Mouse (Mus musculus) left cerebral cortex, postnatal 4 days (tissue): ENCODE measurements around the gene Ppcdc. TPM values are rescaled to one million over a fixed set of nuclear protein-coding genes. Genes with fewer than 3 reads are reported as not detected.
A peak's percentile ranks its signal among the peaks of the same experiment; 100 is the strongest.

Experiments used
- DNase-seq: peaks from one replicate; pipeline ENCODE4 v3.0.0-alpha.2; 2022
- intact Hi-C: fragments of 180-260 bp; cut with DNase I; formaldehyde crosslinking; loops from one replicate; pipeline ENCODE4 v1.15.1; 2025
- total RNA-seq, 2 experiments: library from RNA; stranded (reverse); gene quantifications; 2 replicates each; pipeline ENCODE4 v1.2.3; 2021

Ppcdc gene
- total RNA-seq: 10 to 100 TPM; 12.9 to 14.6 TPM

DNA sequence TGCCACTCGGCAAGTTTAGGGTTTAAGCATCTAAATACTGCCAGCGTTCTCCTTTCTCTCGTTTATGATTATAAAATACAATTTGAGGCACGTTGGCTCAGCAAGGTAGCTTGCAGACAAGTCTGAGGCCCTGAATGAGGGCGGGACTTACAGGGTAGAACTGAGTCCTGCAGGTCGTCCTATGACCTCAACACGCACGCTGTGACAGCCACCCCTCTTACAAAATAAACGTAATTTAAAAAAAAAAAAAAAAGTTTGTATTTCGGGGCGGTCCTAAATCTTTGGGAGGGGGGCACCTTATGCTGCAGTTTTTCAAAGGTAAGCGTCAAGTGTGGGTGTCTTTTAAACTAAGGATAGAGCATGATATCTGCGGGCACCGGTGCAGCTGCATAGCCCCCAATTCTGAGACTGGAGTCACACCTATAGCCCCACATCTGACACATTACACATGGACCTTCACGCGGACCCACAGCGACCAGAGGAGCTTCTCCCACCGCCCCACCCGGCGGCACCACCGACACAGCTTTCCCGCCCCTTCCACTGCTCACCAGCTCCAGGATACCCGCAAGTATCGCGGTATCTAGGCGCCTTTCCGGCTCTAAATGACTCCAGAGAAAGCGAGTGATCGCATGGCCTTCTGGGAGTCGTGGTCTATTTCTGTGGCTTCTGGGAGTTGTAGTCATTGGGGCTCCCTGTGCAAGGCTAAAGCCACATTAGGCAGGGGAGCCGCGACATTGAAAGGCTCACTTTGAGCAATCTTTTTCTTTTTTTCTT lies at the start of gene Ppcdc:
TSS of gene Ppcdc (minus strand) at position 603 of the 774 bp plus-strand sequence.
- intact Hi-C loops: no loop called here

DNA sequence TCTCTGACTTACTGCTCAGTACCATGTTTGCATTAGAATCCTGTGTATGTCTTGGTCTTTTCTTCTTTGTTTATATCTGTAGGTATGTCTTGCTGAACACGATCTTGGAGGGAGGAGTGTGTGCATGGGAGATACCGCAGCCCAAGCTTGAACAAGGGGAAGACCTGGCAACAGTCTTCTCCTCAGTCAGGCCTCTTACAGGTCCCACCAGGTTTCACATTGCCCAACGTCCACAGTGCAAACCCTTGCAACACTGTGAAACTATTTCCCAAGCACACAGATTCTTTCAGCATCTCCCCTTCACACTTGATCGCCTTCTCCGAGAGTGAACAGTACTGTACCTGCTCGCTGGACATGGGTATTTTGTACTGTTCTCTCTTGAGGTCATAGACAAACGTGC lies 47.9 kb upstream of the Ppcdc start:
- DNase-seq: no peak
- intact Hi-C loops: no loop called here

More for the DNA sequence above, at the start of gene Ppcdc:
- peak; percentile 93 for DNase-seq

DNA sequence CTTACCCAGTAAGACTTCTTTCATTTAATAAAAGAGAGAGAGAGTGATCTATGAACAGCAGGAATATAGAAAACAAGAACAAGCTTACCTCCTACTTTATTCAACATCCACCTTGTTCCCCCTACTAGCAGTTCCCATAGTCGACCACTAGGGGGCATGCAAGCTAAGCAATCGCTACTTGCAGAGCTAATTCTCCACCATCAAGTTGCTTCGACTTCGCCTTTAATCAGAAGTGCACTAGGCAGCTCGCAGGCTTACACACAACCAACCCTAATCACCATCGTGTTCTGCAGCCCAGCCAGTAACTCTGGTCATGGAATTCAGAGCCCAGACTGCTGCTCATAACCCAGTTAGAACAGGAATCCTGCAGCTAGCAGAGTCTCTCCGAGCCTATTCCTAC lies 45.9 kb upstream of the Ppcdc start:
- peak; percentile 86 for DNase-seq
- intact Hi-C loops: no loop called here

DNA sequence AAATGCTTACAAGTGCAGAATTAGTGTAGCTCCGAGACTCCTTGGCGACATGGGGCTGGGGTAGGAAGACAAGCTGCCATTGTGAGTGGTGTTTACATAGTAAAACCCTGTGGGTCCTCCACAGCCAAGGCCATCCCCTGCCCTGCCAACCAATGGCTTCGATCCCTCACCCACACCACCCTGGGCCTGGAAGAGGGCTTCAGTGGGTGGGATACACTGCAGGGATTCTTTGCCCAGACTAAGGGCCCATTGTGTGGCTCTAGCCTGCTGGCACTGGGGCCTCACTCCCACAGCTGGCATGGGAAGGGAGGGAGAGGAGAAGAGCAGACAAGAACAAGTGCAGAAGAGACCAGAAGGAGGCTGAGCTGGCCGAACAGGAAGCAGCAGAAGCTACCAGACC lies 29.0 kb upstream of the Ppcdc start:
- intact Hi-C loops: no loop called here
- DNase-seq: peak; percentile 43

DNA sequence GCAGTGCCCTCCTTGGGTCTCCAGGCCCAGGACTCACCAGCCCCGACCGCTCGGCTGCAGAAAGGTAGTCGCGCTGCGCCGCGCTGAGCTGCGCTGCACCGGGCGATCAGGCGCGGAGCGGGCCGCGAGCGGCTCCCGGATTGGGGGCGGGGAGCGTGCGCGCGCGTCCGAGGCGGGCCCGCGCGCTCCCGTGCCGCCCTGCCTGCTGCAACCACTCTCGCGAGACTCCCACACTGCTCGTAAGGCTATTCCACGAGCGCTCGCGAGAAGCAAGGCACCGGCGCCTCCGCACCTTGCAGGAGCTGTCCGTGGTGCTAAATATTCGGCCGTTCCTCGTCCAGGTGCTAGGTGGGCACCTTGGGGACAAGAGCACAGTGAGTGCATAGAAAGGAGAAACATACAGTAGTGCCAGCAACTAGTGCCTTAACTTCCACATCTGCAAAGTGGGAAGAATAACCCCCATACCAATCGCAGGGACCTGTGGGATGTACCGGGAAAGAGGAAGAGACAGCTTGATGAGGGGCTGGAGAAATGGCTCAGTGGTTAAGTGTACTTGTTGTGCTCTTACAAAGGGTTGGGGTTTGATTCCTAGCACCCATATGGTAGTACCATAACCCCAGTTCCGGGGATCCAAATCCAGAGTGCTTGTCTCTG lies 28.1 kb upstream of the Ppcdc start, which contains the start of gene Scamp5:
TSS of gene Scamp5 (minus strand) at position 165 of the 654 bp plus-strand sequence.
- intact Hi-C loops: no loop called here
- peak; percentile 93 for DNase-seq

DNA sequence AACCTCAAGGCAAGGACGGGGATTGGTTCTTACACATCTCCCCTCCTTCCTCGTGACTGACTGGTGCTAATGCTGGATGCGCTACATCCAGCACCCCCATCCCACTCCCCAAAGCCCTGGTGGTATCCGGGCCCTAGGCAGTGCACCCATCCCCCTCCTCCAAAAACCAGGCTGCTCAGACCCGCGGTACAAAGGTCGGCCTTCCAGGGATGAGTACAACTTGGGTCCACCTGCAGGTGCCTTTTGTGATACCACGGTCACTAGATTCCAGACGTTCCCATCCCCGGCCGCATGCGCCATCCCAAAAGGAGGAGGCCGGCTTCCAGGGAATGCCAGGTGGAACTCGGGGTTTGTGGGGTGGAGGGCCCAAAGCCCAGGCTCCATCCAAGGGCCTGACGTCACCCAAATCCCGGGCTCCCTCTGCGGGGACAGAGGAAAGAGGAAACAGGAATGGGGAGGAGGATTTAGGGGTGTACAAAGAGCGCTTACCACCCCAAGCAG lies 27.4 kb upstream of the Ppcdc start:
- DNase-seq: peak; percentile 52
- intact Hi-C loops: no loop called here

DNA sequence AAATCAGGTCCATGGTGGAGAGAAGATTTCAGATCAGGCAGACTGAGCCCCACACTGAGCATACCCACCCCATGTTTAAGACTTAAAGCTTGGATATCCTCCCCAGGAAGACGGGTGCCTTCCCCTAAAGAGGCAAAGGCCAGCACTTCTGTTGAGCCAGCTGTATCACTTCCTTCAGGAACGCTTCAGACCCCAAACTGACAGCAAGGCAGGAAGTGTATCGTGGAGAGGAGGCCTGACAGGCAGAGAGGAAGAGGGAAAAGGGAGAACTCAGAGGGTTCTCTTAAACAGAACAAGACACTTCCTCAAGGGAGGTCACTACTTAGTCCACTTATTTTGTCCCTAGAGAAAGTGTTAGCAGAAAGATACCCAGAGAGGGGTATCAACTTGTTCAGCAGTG lies 26.2 kb upstream of the Ppcdc start:
- intact Hi-C loops: no loop called here
- DNase-seq: no peak

DNA sequence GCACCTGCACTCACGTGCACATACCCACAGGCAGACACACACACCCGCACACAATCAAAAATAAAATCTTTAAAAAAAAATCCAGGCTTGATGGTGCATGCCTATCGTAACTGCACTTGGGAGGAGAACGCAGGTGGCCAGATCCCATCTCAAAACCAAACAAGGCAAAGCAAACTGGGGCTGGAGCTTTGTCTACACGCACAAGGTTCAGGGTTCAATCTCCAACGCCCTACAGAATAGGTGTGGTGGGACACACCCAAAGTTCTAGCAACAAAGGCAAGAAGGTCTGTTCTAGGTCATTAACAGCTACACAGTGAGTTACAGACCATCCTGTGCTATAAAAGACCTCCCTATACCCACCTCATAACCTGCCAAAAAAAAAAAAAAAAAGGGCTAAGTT lies 22.9 kb upstream of the Ppcdc start:
- intact Hi-C loops: no loop called here
- no peak for DNase-seq

DNA sequence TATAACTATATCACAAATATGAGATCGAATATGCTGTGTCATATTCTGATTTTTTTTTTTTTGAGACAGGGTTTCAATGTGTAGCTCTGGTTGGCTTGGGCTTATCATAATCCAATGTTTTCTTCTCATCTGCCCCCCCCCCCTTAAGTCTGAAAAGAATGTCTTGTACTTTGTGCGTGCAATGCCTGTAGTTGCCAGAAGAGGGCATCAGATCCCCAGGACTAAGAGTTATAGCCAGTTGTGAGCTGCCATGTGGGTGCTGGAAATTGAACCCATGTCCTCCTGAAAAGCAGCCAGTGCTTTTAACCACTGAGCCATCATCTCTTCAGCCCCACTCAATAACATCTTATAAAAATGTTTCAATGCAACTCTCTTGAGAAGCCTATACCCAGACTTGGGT lies 19.8 kb upstream of the Ppcdc start:
- no peak for DNase-seq
- intact Hi-C loops: no loop called here

DNA sequence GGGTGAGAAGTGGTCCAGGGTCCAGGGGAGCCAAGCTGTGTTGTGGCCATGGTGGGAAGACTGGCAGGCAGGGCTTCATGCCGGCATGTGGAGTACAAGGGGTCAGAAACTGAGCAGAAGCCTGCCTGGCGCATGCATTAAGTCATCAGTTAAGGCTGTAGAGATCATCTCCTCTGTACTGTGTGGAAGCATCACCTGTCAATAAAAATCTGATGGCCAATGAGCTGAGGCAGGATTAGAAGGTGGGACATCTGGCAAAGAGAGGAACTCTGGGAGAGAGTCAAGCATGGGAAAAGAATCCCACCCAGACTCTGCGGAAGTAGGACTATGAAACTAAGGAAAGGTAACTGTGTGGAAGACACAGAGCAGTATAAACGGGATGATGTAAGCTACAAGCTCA lies 13.6 kb upstream of the Ppcdc start:
- no peak for DNase-seq
- intact Hi-C loops: no loop called here

DNA sequence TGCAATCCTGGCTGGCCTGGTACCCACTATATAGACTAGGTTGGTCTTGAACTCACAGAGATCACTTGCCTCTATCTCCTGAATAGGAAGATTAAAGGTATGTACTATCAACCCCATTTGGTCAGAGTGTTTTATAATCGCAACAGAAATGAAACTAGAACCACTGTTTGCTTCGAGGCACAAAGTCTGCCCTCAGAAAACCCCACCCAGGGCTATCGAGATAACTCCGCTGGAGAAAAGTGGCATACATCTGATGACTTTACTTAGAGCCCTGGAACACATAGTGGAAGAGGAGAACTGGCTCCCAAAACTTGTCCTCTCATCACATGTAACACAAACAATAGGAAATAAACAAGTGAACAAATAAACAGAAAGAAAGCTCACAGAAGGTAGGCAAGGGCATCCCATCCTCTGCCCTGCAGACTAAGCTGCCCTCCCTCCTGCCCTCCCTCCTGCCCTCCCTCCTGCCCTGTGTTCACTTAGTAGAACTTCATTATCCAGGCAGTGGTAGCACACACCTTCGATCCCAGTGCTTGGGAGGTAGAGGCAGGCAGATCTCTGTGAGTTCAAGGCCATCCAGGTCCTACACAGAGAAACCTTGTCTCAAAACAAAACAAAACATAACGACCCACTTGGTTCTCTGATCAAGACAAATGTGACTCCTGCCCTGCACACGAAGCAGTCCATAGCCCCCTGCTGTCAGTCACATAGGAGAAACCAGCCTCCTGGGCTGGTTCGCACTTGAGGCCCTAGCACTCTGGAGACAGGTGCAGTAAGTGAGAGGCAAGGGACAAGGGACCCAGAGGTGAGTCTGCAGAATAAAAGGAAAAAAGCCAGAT lies 12.9 kb upstream of the Ppcdc start:
- no peak for DNase-seq
- intact Hi-C loops: no loop called here

DNA sequence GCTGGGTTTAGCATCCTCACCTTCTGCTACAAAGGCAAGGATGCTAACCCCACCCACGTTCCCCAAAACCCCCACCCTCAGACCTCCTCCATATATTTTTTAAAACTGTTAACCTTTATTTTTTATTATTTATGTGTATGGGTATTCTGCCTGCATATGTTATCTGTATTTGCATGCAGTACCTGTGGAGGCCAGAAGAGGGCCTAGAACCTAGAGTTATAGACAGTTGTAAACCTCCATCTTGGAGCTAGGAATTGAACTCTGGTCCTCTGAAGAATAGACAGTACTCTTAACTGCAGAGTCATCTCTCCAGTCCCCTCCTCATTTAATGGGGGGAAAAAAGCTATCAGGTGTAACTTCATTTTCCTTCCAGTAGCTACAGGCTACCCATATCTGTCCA lies 9.8 kb upstream of the Ppcdc start:
- DNase-seq: no peak

DNA sequence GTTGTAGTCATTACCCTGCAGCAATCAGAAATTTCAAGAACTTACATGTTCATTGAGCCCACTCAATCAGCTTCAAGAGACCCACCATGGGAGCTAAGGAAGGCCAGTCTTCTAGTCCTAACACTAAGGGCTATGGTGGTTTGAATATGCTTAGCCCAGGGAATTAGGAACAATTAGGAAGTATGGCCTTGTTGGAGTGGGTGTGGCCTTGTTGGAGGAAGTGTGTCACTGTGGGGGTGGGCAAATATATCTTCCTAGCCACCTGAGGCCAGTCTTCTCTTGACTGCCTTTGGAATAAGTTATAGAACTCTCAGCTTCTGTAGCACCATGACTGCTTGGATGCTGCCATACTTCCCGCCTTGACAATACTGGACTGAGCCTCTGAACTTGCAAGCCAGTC lies 696 bp upstream of the Ppcdc start:
- DNase-seq: no peak
- intact Hi-C loops: no loop called here

More for the DNA sequence above, 9.8 kb upstream of the Ppcdc start:
- intact Hi-C loops: no loop called here

DNA sequence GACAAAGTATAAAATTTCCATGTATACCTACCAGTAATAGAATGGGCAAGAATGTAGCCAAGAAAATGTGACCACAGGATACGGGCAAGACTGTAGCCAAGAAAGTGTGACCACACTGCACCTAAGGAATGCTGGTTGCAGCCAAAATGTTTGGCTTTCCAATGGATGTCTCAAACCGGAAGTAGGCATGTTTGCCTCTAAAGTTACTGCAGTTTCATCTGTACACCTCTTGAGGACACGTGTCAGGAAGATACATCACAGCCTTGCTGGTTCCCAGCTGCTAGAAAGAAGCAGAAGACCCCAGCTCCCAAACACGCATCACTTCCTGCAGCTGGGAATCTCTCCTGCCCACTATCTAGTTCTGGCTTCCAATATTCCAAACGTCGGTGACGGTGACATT lies 841 bp downstream of the Ppcdc start:
- intact Hi-C loops: no loop called here
- DNase-seq: no peak

DNA sequence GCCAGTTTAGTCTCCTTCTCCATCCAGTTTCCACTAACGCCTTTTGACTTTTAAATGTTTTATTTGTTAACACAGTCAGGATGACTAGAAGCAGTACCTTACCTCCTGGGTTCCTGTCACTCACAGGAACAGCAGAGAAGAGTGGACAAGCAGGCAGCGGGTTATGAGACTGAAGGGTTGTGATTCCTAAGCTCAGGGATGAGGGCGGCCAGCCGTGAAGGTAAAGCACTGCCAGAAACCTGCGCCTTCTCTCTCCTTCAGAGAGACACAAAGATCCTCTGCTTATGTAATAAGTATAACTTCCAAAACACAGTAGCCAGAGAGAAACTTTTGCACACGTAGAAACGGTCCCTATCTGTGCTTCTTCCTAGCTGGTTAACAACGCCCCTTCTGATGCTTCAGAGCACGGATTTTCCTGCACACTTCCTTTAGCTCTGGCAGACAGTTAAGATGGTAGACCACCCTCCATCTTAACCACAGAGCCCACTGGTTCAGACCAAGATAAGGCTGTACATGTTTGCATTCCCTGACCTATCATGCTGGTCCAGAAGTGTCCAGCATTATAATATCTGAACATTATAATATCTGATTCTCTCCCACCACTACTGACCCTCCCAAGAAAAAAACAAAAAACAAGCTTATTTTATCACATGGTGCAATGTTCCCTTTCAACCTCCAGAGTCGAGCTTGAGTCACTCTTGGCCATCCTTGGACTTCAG lies 1.9 kb downstream of the Ppcdc start:
- no peak for DNase-seq
- intact Hi-C loops: no loop called here

DNA sequence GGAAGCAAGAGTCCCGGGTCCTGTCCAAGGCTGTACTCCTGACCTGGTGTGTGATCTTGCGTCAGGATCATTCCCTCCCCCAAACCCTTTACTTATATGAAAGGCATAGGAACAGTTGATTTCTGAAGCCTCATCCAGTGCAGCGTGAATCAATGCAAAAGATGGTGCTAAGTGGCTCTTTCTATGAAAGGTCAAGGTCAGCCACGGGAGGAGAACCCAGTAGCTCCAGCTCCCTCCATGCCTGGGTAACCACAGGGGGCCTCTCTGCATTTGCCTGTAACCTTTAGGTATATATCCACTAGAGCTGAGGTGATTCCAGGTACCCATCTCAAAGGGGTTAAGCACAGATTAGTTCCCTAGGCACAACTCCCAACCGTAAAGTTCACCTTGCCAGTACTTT lies 3.8 kb downstream of the Ppcdc start:
- intact Hi-C loops: no loop called here

DNA sequence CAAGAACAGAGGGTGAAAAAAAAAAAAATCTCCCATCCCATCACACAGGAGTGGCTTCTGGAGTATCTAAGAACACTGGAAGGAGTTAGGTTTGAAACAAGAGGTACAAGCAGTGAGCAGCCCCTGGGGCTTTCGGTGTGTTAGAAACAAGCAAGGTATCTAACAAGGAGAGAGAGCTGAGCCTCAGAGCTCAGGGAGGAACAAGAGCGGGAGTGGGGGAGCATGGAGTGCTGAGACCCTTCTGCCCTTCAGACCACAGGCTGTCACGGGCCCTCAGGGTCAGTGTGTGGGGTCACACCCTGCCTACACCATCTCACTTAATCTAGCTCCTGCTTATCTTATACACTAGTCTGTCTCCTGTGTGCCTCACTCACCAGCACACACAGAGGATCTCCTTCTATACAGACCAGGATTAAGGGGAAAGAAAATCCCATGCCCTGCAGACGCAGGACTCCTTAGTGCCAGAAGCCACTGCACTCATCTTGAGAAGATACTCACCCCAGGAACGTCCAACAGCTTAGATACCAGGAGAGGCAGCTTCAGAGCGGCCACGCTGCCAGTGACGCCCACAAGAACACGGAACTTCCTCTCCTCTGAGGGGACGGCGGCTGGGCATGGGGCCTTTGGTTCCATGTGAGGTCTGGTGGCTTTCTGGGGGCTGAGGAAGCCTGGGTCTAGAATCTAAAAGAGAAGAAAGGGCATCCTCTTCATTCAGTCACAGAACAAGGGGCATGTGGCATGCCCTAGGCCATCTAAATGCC lies 5.3 kb downstream of the Ppcdc start:
- no peak for DNase-seq
- intact Hi-C loops: no loop called here

More for the DNA sequence above, 3.8 kb downstream of the Ppcdc start:
- no peak for DNase-seq

DNA sequence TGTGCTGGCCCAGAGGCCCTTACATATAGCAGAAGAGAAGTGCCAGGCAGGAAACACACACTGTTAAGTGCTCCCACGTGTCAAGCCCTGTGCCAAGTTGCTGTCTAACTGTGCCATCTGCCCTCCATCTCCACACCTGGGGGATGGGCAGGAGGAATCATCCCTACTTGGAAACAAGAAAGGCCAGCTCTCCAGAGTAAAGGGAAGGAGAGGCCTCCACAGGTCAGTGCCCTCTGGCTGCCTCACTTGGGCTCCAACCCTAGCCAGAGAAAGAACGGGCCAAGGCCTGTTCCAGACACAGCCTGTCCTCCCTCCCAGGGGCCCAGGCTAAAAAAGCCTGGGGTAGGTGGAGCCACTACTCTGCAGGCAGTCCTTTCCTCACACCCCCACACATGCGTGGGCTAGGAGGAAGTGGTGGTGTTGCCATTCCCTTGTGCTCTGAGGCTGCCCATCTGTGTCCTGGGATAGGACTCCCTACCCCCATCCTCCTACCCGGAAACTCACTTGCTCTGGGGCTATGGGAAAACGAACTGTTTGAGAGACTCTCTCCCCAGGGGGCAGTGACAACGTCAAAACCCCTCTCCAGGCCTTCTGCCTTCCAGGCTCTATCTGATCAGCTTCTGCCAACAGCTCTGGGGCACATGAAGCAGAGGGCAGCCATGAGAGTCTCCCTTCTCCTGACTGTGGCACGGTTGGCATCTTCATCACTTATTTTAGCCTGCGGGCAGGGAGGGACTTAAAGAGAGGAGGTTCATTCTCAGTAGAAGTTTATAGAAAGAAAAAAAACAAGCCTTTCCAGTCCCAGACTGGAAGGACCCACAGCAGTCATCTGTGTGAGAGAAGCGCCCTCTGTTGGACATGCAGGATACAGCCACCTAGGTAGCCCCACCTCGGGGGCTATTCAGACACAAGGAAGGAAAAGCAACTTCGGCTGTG lies 6.6 kb downstream of the Ppcdc start:
- peak; percentile 81 for DNase-seq
- intact Hi-C loops: loop anchor here (2.0 kb wide), 1 partner anchor 175 kb away; no protein-coding TSS in a partner anchor

DNA sequence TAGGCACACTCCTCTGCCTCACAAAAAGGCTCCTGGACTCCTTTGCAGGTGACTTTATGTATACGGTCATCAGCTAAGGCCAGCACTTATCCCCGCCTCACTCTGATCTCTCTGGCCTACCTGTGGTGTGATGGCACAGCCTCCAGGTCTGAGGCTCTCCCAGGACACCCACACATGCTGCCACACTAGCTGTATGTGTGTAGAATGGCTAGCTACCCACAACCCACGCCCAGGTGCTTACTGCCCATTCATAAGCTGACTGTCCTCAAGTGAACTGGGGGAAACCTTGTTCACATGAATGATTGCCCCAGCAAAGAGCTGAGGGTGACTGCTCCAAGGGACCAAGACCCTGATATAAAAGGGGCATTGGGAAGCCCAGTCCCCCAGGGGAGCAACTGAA lies 7.4 kb downstream of the Ppcdc start:
- DNase-seq: no peak
- intact Hi-C loops: loop anchor here (2.0 kb wide), 1 partner anchor 174 kb away; no protein-coding TSS in a partner anchor
